Mouse (Mus musculus): ENCODE results near the gene Tmem50b. TPM values are rescaled to one million over a fixed set of nuclear protein-coding genes. Genes with fewer than 3 reads are reported as not detected.

Gene Tmem50b
- polyA plus RNA-seq, 1 experiment from 2014 or later, result 31.6 TPM

- Histone ChIP-seq H3K4me3 (ENCODE audit: low read depth, low read length) (no peak overlapping the region), H3K4me2 (ENCODE audit: low read depth, severe bottlenecking) (no peak overlapping the region), H3K9me3 (ENCODE audit: control insufficient read depth, low read length) (no peaks in the 10 kb centered on the region), H3K4me1 (ENCODE audit: control insufficient read depth, insufficient read depth, low read length) (no peaks in the 10 kb centered on the region), H3K27me3 (ENCODE audit: control insufficient read depth, insufficient read depth, low read length) (no peaks in the 10 kb centered on the region), H3K27ac (replicated peaks; ENCODE audit: low read depth, low read length) (no peak overlapping the region), H3K9ac (ENCODE audit: low read length) (no peak overlapping the region), H3K36me3 (ENCODE audit: control insufficient read depth, insufficient read depth, low read length) (no peaks in the 10 kb centered on the region)
- 73% methylated on average over 10 of the region's 10 CpGs for WGBS
- no peak for ATAC-seq (ENCODE audit: insufficient number of reproducible peaks, low FRiP score, low TSS enrichment, low read depth)
- DNase-seq (ENCODE audit: low spot score), result no peak
Observed at GRCm38 (mm10) chr16:91527051-91527450, 70.5 kb downstream of the Tmem50b start.

- Histone ChIP-seq H3K27me3 (ENCODE audit: control insufficient read depth, insufficient read depth, low read length) (no peaks in the 10 kb centered on the region), H3K36me3 (ENCODE audit: control insufficient read depth, insufficient read depth, low read length) (no peaks in the 10 kb centered on the region), H3K4me2 (ENCODE audit: low read depth, severe bottlenecking) (no peak overlapping the region), H3K27ac (replicated peaks; ENCODE audit: low read depth, low read length) (no peak overlapping the region), H3K9me3 (ENCODE audit: control insufficient read depth, low read length) (no peaks in the 10 kb centered on the region), H3K4me1 (ENCODE audit: control insufficient read depth, insufficient read depth, low read length) (no peaks in the 10 kb centered on the region), H3K4me3 (ENCODE audit: low read depth, low read length) (no peak overlapping the region), H3K9ac (ENCODE audit: low read length) (no peak overlapping the region)
- no peak for ATAC-seq (ENCODE audit: insufficient number of reproducible peaks, low FRiP score, low TSS enrichment, low read depth)
- DNase-seq (ENCODE audit: low spot score), result no peak
- WGBS, result 97% methylated on average over 6 of the region's 6 CpGs
Observed at GRCm38 (mm10) chr16:91526274-91526673, 71.3 kb downstream of the Tmem50b start.

Small RNA genes within 50 kb of the gene (microRNA-seq; reads per million reads assigned to microRNA genes)
- not detected for gene Mir6367

Other genes with a start within 250 kb of the Tmem50b start
- gene Ifnar2, start 225.0 kb downstream of the Tmem50b start, polyA plus RNA-seq (2014; fragmentation: Nextera tagmentation; extraction: Ambion mirVana), result 39.2 and 39.3 TPM in 2 replicates
- gene Gm21970, start 206.1 kb downstream of the Tmem50b start, polyA plus RNA-seq (2014; fragmentation: Nextera tagmentation; extraction: Ambion mirVana), result not detected in 2 replicates
- 7.5 and 8.3 TPM in 2 replicates for gene Il10rb, start 191.6 kb downstream of the Tmem50b start, polyA plus RNA-seq (2014; fragmentation: Nextera tagmentation; extraction: Ambion mirVana)
- 55.0 and 58.4 TPM in 2 replicates for gene Ifnar1, start 112.6 kb downstream of the Tmem50b start, polyA plus RNA-seq (2014; fragmentation: Nextera tagmentation; extraction: Ambion mirVana)
- 25.2 and 32.7 TPM in 2 replicates for gene Ifngr2, start 50.7 kb downstream of the Tmem50b start, polyA plus RNA-seq (2014; fragmentation: Nextera tagmentation; extraction: Ambion mirVana)
- 3.9 and 6.4 TPM in 2 replicates for gene Dnajc28, start 21.2 kb upstream of the Tmem50b start, polyA plus RNA-seq (2014; fragmentation: Nextera tagmentation; extraction: Ambion mirVana)
- 131 and 143 TPM in 2 replicates for gene Gart, start 49.2 kb upstream of the Tmem50b start, polyA plus RNA-seq (2014; fragmentation: Nextera tagmentation; extraction: Ambion mirVana)
- gene Son, start 49.7 kb upstream of the Tmem50b start, polyA plus RNA-seq (2014; fragmentation: Nextera tagmentation; extraction: Ambion mirVana), result 150 and 151 TPM in 2 replicates
- gene Donson, start 91.0 kb upstream of the Tmem50b start, polyA plus RNA-seq (2014; fragmentation: Nextera tagmentation; extraction: Ambion mirVana), result 37.0 and 40.8 TPM in 2 replicates
- 57.9 and 71.7 TPM in 2 replicates for gene Cryzl1, start 131.2 kb upstream of the Tmem50b start, polyA plus RNA-seq (2014; fragmentation: Nextera tagmentation; extraction: Ambion mirVana)
- gene Itsn1, start 131.5 kb upstream of the Tmem50b start, polyA plus RNA-seq (2014; fragmentation: Nextera tagmentation; extraction: Ambion mirVana), result 32.5 and 37.5 TPM in 2 replicates